Mouse (Mus musculus): ENCODE results near the gene Ntm. TPM values are rescaled to one million over a fixed set of nuclear protein-coding genes. Genes with fewer than 3 reads are reported as not detected.

Ntm gene
- total RNA-seq, 2 experiments from 2014 or later = 0.33 to 0.95 TPM

DNA sequence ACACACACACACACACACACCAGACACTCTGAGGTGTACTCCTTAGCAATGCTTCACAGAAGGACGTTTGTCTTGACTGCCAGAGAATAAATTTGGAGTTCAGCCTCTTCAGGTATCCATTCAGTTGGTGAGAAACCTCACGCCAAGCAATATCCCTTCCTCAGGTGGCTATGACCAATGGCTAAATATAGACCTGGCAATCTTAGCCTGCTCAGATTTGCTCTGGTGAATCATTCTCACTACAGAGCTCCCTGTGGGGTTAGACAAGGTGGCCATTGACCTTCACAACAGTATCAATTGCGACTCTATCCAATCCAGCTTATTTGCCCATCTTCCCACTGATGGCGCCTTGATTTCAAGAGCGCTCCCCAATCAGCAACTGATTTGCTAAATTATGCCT, 150.3 kb downstream of the Ntm start:
- DNase-seq = no peak
- Histone ChIP-seq H3K27ac (no peak overlapping the region), H3K4me3 (no peak overlapping the region)
- no peak for TF ChIP-seq CTCF (IDR thresholded peaks at IDR 0.05)
- intact Hi-C loops (cut with DNase I) = no loop called here

DNA sequence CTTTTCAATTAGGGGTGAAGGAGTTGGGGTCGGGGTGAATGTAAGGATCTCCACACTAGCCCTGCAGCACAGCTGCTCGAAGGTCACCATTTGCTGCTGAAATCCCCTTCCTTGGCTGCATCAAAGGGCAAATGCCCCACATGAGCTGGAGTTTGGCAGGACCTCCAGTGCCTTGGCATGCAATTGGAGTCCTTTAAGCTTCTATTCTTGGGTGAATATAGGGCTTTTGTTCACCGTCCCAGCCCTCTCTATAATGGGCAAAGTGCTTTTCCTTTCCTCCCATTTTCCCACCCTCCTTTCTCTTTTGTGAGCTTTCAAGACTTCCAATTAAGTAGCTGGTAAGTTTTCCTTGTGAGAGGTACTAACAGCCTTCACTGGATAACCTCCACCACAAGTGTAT, 156.2 kb downstream of the Ntm start:
- DNase-seq = no peak
- intact Hi-C loops (cut with DNase I) = no loop called here
- H3K27ac ChIP-seq = no peak overlapping the region
- no peak overlapping the region for H3K4me3 ChIP-seq
- no peak for TF ChIP-seq CTCF (IDR thresholded peaks at IDR 0.05)

DNA sequence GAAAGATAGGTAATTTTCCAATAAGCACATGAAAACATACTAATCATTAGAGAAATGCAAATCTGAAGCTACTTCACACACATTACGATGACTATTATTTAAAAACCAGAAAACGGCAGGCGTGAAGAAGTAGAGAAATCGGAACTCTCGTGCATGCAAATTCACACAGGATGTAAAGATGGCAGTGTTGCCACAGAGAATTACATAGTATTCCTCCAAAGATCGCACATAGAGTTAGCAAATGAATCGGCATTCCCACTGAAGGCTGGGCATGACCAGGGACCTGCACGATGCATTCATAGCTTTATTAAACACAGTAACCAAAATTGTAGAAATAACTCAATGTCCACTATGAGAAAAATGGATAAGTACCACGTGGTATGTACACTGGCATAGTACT, 158.5 kb downstream of the Ntm start:
- DNase-seq = no peak
- intact Hi-C loops (cut with DNase I) = no loop called here
- TF ChIP-seq CTCF (IDR thresholded peaks at IDR 0.05) = no peak
- Histone ChIP-seq H3K4me3 (no peak overlapping the region), H3K27ac (no peak overlapping the region)

DNA sequence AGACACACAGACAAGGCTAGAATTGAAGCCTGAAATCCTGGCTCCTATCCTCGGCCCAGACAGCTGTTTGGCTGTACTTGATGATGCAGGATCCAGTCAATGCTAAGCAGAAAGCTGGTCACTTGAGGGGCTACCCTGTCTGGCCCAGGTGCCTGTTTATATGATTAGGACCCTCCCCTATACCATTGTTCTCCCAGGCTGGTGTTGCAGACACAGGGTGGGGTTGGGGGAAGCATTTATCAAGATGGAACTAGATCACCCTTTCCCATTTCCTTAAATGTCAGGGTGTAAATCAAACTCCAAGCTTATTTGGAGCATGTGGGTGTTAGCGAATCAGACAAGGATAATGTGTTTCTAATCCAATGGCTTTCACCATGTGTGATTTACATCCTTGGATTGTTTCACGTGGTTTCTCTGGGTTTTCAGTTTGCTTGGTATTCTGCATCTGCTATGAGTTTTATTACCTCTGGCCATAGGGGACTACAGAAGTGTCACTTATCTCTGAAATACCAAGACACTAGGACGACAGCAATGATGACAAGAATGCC, 159.1 kb downstream of the Ntm start:
- no peak for DNase-seq
- Histone ChIP-seq H3K4me3 (no peak overlapping the region), H3K27ac (no peak overlapping the region)
- no peak for TF ChIP-seq CTCF (IDR thresholded peaks at IDR 0.05)
- intact Hi-C loops (cut with DNase I) = loop anchor here (2.0 kb wide), 1 partner anchor 27 kb away; no protein-coding TSS in a partner anchor

DNA sequence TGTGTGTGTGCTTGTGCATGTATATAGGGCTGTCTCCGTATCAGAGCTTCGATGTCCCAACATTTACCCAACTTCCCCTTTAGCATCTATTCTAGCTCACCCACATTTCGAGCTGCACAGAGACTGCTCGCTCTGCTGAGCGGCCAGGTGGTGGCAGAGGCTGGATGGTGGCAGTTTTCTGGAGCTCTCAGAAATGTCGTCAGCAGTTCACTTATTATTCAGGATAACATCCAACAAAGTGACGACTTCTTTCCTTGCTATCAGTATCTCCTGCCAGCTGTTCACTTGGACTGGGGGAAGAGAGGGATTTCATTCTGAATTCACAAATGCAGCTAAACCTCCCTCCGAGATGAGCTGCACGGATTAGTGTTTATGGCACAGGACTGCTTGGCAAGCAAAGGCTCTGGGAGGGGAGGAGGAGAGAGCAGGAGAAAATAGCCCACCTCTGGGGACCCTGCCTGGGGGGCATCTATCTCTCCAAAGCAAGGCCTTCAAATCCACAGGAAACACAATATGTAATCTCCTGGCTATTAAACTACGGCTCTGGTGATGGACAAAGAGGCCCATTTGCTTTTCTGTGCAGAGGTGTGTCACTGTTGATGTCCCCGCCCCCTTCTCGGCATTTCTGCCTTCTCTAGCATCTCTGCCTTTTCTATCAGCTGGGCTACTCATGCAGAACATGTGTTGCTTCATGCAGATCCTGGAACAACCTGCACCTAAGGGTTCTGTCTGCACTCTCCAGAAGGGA, 159.8 kb downstream of the Ntm start:
- no peak for TF ChIP-seq CTCF (IDR thresholded peaks at IDR 0.05)
- intact Hi-C loops (cut with DNase I) = loop anchor here (2.0 kb wide), 1 partner anchor 28 kb away; no protein-coding TSS in a partner anchor
- Histone ChIP-seq H3K4me3 (no peak overlapping the region), H3K27ac (no peak overlapping the region)
- no peak for DNase-seq

GRCm38 (mm10) chr9:29802071-29802705, 160.8 kb downstream of the Ntm start:
- intact Hi-C loops (cut with DNase I) = loop anchor here (2.0 kb wide), 1 partner anchor 29 kb away; no protein-coding TSS in a partner anchor
- DNase-seq = no peak
- no peak overlapping the region for H3K4me3 ChIP-seq

GRCm38 (mm10) chr9:29796281-29796680, 166.7 kb downstream of the Ntm start:
- DNase-seq = no peak
- Histone ChIP-seq H3K27ac (no peak overlapping the region), H3K4me3 (no peak overlapping the region)
- intact Hi-C loops (cut with DNase I) = no loop called here
- no peak for TF ChIP-seq CTCF (IDR thresholded peaks at IDR 0.05)

More at GRCm38 (mm10) chr9:29802071-29802705, 160.8 kb downstream of the Ntm start:
- H3K27ac ChIP-seq = no peak overlapping the region
- TF ChIP-seq CTCF (IDR thresholded peaks at IDR 0.05) = no peak

- Histone ChIP-seq H3K27ac (no peak overlapping the region), H3K4me3 (no peak overlapping the region)
- TF ChIP-seq CTCF (IDR thresholded peaks at IDR 0.05) = no peak
- DNase-seq = no peak
- intact Hi-C loops (cut with DNase I) = no loop called here
Measured at GRCm38 (mm10) chr9:29791199-29791915, 171.6 kb downstream of the Ntm start.

- Histone ChIP-seq H3K4me3 (no peak overlapping the region), H3K27ac (no peak overlapping the region)
- DNase-seq = no peak
- TF ChIP-seq CTCF (IDR thresholded peaks at IDR 0.05) = no peak
- intact Hi-C loops (cut with DNase I) = no loop called here
Measured at GRCm38 (mm10) chr9:29790017-29790416, 172.9 kb downstream of the Ntm start.

DNA sequence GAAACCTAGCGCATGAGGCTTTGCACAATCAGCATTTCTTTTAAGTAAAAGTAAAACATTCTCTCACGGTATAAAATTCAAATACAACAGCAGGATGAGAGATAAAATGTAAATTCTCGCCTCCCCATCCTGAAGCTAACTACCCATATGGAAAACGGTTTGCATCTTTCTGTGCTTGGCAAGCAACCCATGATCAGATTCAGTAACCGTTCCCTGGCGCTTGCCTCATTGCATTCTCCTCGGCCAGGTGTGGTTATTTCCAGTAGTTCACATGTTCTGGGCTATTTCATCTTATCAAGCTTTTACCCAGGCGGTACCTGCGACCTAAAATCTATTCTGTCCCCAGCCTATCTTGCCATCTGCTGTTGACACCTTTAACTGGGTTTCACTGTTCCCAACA, 174.1 kb downstream of the Ntm start:
- no peak for TF ChIP-seq CTCF (IDR thresholded peaks at IDR 0.05)
- intact Hi-C loops (cut with DNase I) = no loop called here
- DNase-seq = no peak
- H3K4me3 ChIP-seq = no peak overlapping the region
- H3K27ac ChIP-seq = no peak overlapping the region

GRCm38 (mm10) chr9:29787408-29787807, 175.5 kb downstream of the Ntm start:
- intact Hi-C loops (cut with DNase I) = no loop called here
- no peak for DNase-seq
- Histone ChIP-seq H3K27ac (no peak overlapping the region), H3K4me3 (no peak overlapping the region)
- no peak for TF ChIP-seq CTCF (IDR thresholded peaks at IDR 0.05)

- intact Hi-C loops (cut with DNase I) = no loop called here
- no peak overlapping the region for H3K4me3 ChIP-seq
- DNase-seq = no peak
- H3K27ac ChIP-seq = no peak overlapping the region
- TF ChIP-seq CTCF (IDR thresholded peaks at IDR 0.05) = no peak
Measured at GRCm38 (mm10) chr9:29782697-29783096, 180.2 kb downstream of the Ntm start.

DNA sequence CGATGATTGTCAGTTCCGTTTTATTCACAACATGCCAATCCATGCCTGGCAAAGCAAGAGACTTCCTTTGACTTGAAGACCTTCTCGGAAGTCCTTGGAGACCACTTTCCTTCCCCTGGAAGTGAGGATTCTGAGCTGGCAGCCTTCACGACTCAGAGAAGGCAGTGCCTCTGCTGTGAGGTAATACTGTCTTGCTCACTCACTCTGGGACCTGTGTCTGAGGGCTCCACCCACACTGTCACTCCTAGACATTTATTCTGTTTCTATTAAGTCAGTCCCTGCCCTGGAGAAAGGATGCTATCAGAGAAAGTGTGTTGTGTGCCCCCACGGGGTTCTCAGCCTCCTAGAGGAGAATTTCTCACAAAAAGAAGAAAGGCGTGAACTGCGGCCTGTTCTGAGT, 183.2 kb downstream of the Ntm start:
- no peak overlapping the region for H3K27ac ChIP-seq
- DNase-seq = no peak
- no peak for TF ChIP-seq CTCF (IDR thresholded peaks at IDR 0.05)
- intact Hi-C loops (cut with DNase I) = no loop called here
- no peak overlapping the region for H3K4me3 ChIP-seq
